Mouse (Mus musculus) bone marrow, adult 2 months (tissue): ENCODE measurements around the gene Hdac11.

Source experiments
- CTCF ChIP-seq: fragments of 200-500 bp; IDR thresholded peaks from 2 replicates; pipeline ENCODE4 v1.5.1; 2011; ENCODE audit warnings: low read length, control low read depth; ENCODE audit not compliant: control insufficient read depth, insufficient read depth
- POLR2A ChIP-seq: fragments of 200-500 bp; IDR thresholded peaks from 2 replicates; pipeline ENCODE4 v1.6.1; 2011; ENCODE audit warnings: low read depth, mild to moderate bottlenecking, control low read depth, low read length, borderline replicate concordance; ENCODE audit not compliant: control insufficient read depth

GRCm38 (mm10) chr6:91221094-91221493, 64.6 kb downstream of the Hdac11 start:
- TF ChIP-seq CTCF, result no peak
- no peak for TF ChIP-seq POLR2A
